Mouse (Mus musculus): Measurements from ENCODE around the gene Vmn1r130.
"Not testable (repeated sequence)": the region's sequence is repeated elsewhere in the genome, so short reads cannot be mapped to it uniquely, and the experiment has no call there.

The Vmn1r130 gene

GRCm38 (mm10) chr7:21511480-21511879 lies at the start of gene Vmn1r130:
TSS of gene Vmn1r130 (plus strand) at chr7:21511780.
- DNase-seq (ENCODE audit: low read depth, low spot score) = not testable (repeated sequence)

DNA sequence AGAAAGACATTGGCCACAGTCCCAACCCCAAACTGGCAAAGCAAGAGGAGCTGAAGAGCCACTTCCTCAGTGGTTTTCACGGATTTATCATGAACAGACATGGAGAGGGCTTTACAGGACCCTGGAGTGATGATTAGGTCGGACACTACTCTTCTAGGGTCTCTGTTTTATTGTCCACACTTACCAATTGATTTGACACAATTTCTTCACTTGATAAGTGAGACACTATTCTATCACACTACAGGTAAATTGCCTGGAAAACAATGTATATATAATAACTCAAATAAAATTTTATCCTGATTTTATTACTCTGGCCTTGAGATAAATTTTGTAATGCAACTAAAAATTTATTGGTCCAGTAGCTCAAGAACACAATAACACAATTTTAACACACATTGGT lies 34.4 kb downstream of the Vmn1r130 start, which contains the start of gene Vmn1r131:
Gene Vmn1r131 (minus strand): TSS at position 101 of the 400 bp plus-strand sequence.
- DNase-seq (ENCODE audit: low read depth, low spot score) = not testable (repeated sequence)

Data from telencephalon, adult 2 months (tissue).